Mouse (Mus musculus): ENCODE data around the gene Kif18b. TPM values are rescaled to one million over a fixed set of nuclear protein-coding genes. Genes with fewer than 3 reads are reported as not detected.

The Kif18b gene
- polyA plus RNA-seq, 1 experiment from 2014 or later: 6.4 TPM

GRCm38 (mm10) chr11:102956962-102957614 is 32.2 kb upstream of the Kif18b start:
- Histone ChIP-seq H3K27me3 (replicated peaks) (peaks cover 39% of the 10 kb centered on the region), H3K9me3 (replicated peaks) (no peaks in the 10 kb centered on the region), H3K4me2 (no peak overlapping the region), H3K36me3 (no peaks in the 10 kb centered on the region), H3K4me1 (replicated peaks) (peaks cover 13% of the 10 kb centered on the region), H3K4me3 (no peak overlapping the region), H3K27ac (ENCODE audit: poor library complexity, severe bottlenecking) (no peak overlapping the region), H3K9ac (no peak overlapping the region)
- no peak for ATAC-seq (ENCODE audit: insufficient number of reproducible peaks, low FRiP score)
- WGBS: 48% methylated on average over 16 of the region's 16 CpGs

DNA sequence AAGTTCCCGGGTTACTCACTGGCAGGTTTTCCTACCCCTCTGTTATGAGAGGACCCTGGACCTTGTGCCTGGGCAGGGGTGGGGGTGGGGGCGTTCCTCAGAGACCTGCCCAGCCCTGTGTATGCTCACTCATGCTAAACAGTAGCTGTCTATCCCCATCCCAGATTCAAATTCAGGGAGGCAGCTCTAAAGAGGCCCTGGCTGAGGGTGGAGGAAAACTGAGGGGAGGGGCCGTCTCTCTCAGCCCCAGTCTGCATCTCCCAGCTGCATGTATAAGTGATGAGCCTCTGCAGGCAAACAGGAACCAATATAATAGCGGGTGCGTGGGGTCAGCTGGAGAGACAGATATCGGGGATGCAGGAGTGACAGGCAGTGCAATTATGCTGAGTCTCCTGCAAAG is 28.0 kb upstream of the Kif18b start:
- Histone ChIP-seq H3K4me1 (replicated peaks) (peaks cover 20% of the 10 kb centered on the region), H3K4me2 (no peak overlapping the region), H3K36me3 (no peaks in the 10 kb centered on the region), H3K27ac (ENCODE audit: poor library complexity, severe bottlenecking) (no peak overlapping the region), H3K9ac (no peak overlapping the region), H3K9me3 (replicated peaks) (no peaks in the 10 kb centered on the region), H3K4me3 (no peak overlapping the region), H3K27me3 (replicated peaks) (peaks cover 73% of the 10 kb centered on the region)
- 41% methylated on average over 6 of the region's 6 CpGs for WGBS
- no peak for ATAC-seq (ENCODE audit: insufficient number of reproducible peaks, low FRiP score)

DNA sequence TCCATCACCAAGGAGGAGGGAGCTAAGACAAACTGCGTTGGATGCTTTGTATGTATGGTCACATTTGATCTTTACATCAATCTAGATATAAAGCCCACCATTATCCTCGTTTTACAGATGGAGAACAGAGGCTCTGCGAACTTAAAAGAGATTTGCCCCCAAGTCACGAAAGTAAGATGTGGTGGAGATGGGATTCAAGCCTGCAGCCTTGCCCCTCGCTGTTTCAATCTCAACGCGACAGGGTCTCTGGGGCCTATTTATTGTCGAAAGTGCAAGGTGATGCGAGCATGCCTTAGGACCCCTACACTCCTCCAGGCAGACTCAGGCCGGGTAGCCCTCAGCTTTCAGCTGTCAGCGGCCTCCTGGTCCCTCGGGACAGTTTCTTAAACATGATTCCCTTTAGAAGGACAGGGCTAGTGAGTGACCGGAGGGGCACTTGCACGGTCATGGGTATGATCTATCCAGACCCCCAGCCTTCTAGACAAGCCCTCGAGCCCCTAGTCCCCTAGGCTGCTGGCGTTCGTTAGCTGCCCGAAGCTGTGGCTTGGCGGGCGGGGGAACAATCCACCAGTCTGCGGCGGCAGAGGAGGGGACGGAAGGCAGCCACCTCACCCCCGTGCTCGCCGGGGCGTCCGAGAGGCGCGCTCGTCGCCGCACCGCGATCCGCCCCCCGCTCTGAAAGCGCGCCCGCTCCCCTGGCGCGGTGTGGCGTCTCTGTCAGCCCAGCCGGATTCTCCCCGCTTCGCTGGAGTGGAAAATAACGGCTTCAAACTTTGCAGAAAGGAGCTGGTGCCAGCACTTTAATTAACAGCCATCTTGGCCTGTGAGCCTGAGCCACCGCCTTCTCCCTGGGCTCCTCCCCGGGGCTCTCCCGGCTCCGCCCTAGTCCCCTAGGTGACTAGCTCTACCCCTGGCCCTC is 23.4 kb upstream of the Kif18b start:
- 2% methylated on average over 51 of the region's 51 CpGs for WGBS
- Histone ChIP-seq H3K27ac (ENCODE audit: poor library complexity, severe bottlenecking) (no peak overlapping the region), H3K4me2 (peak overlapping the region; percentile 89), H3K9ac (peak overlapping the region; percentile 74), H3K9me3 (replicated peaks) (no peaks in the 10 kb centered on the region), H3K4me1 (replicated peaks) (peaks cover 36% of the 10 kb centered on the region), H3K27me3 (replicated peaks) (peaks cover 99% of the 10 kb centered on the region), H3K4me3 (peak overlapping the region; percentile 63), H3K36me3 (no peaks in the 10 kb centered on the region)
- no peak for ATAC-seq (ENCODE audit: insufficient number of reproducible peaks, low FRiP score)

DNA sequence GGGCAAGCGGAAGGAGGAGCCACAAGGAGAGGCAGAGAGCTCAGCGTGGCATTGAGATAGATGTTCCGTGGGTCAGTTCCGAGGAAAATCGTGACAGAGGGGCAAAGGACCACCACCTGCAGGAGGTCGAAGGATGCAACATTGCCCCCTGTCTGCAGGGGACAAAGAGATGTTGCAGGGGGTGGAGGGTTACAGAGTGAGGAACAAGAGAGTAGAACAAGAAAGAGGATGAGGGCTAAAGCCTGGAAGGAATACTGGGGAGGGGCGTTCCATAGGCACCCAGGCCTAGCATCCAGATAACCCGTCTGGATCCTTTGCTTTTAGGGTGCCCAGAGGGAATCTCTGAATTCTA is 22.0 kb upstream of the Kif18b start:
- peak overlapping the region; percentile 73 for H3K4me2 ChIP-seq
- no peak overlapping the region for H3K9ac ChIP-seq
- 0 out of 2 replicates have a peak, but pooled peaks have one; percentile 4 for ATAC-seq (ENCODE audit: insufficient number of reproducible peaks, low FRiP score)
- peak overlapping the region; percentile 43 for H3K4me3 ChIP-seq
- no peaks in the 10 kb centered on the region for H3K36me3 ChIP-seq
- no peak overlapping the region for H3K27ac ChIP-seq (ENCODE audit: poor library complexity, severe bottlenecking)
- WGBS: 7% methylated on average over 8 of the region's 8 CpGs
- H3K9me3 ChIP-seq (replicated peaks): no peaks in the 10 kb centered on the region
- peaks cover 97% of the 10 kb centered on the region for H3K27me3 ChIP-seq (replicated peaks)
- H3K4me1 ChIP-seq (replicated peaks): peaks cover 36% of the 10 kb centered on the region

GRCm38 (mm10) chr11:102946265-102946991 is 21.5 kb upstream of the Kif18b start, which contains the start of gene C1ql1:
C1ql1 (minus strand) TSS chr11:102946688.
- Histone ChIP-seq H3K27me3 (replicated peaks) (peaks cover 91% of the 10 kb centered on the region), H3K4me2 (peak within 1 kb of the TSS; percentile 73), H3K36me3 (no peaks in the 10 kb centered on the region), H3K4me3 (peak within 1 kb of the TSS; percentile 43), H3K4me1 (replicated peaks) (peaks cover 36% of the 10 kb centered on the region), H3K9me3 (replicated peaks) (no peaks in the 10 kb centered on the region), H3K27ac (ENCODE audit: poor library complexity, severe bottlenecking) (no peak within 1 kb of the TSS), H3K9ac (peak within 1 kb of the TSS; percentile 52)
- 1% methylated on average over 87 of the region's 87 CpGs for WGBS
- peak; percentile 92 for ATAC-seq (ENCODE audit: insufficient number of reproducible peaks, low FRiP score)

GRCm38 (mm10) chr11:102945306-102946264 is 20.7 kb upstream of the Kif18b start:
- Histone ChIP-seq H3K36me3 (no peaks in the 10 kb centered on the region), H3K4me3 (peak overlapping the region; percentile 43), H3K27ac (ENCODE audit: poor library complexity, severe bottlenecking) (no peak overlapping the region), H3K9me3 (replicated peaks) (no peaks in the 10 kb centered on the region), H3K9ac (peak overlapping the region; percentile 52), H3K27me3 (replicated peaks) (peaks cover 83% of the 10 kb centered on the region), H3K4me2 (peak overlapping the region; percentile 73), H3K4me1 (replicated peaks) (peaks cover 39% of the 10 kb centered on the region)
- 3% methylated on average over 54 of the region's 54 CpGs for WGBS
- ATAC-seq (ENCODE audit: insufficient number of reproducible peaks, low FRiP score): no peak

DNA sequence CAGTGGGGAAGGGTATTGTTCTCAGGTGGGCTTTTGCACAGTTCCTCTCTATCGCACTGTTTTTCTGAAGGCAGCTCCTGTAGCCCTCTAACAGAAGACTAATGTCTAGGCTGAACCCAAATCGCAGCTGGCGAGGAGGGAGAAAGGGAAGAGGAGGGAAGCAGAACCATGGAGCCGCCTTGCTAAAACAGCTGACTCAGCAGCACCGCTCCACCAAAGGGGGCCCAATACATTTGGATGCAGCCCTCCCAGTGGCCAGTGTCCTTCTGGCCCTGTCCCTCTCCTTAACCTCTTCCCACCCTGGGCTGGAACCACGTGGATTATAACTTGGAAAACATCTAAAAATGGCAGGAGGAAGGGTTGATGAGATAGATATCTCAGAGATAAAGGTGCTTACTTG is 16.3 kb upstream of the Kif18b start:
- 60% methylated on average over 6 of the region's 6 CpGs for WGBS
- no peaks in the 10 kb centered on the region for H3K36me3 ChIP-seq
- no peak overlapping the region for H3K9ac ChIP-seq
- peaks cover 34% of the 10 kb centered on the region for H3K4me1 ChIP-seq (replicated peaks)
- H3K27ac ChIP-seq (ENCODE audit: poor library complexity, severe bottlenecking): no peak overlapping the region
- H3K4me2 ChIP-seq: no peak overlapping the region
- H3K27me3 ChIP-seq (replicated peaks): peaks cover 69% of the 10 kb centered on the region
- no peak for ATAC-seq (ENCODE audit: insufficient number of reproducible peaks, low FRiP score)
- H3K9me3 ChIP-seq (replicated peaks): no peaks in the 10 kb centered on the region
- no peak overlapping the region for H3K4me3 ChIP-seq

- Histone ChIP-seq H3K27me3 (replicated peaks) (peaks cover 55% of the 10 kb centered on the region), H3K27ac (ENCODE audit: poor library complexity, severe bottlenecking) (no peak overlapping the region), H3K4me3 (no peak overlapping the region), H3K4me2 (no peak overlapping the region), H3K9me3 (replicated peaks) (no peaks in the 10 kb centered on the region), H3K4me1 (replicated peaks) (peaks cover 18% of the 10 kb centered on the region), H3K36me3 (no peaks in the 10 kb centered on the region), H3K9ac (0 out of 2 replicates have a peak overlapping the region, but pooled peaks have one; percentile 27)
- no peak for ATAC-seq (ENCODE audit: insufficient number of reproducible peaks, low FRiP score)
- WGBS: 33% methylated on average over 13 of the region's 13 CpGs
Measured at GRCm38 (mm10) chr11:102939024-102939675, 14.2 kb upstream of the Kif18b start.

GRCm38 (mm10) chr11:102937529-102938182 is 12.7 kb upstream of the Kif18b start:
- Histone ChIP-seq H3K27ac (ENCODE audit: poor library complexity, severe bottlenecking) (no peak overlapping the region), H3K4me3 (no peak overlapping the region), H3K9ac (no peak overlapping the region), H3K4me1 (replicated peaks) (peaks cover 18% of the 10 kb centered on the region), H3K9me3 (replicated peaks) (no peaks in the 10 kb centered on the region), H3K36me3 (no peaks in the 10 kb centered on the region), H3K4me2 (no peak overlapping the region), H3K27me3 (replicated peaks) (peaks cover 40% of the 10 kb centered on the region)
- 57% methylated on average over 3 of the region's 3 CpGs for WGBS
- no peak for ATAC-seq (ENCODE audit: insufficient number of reproducible peaks, low FRiP score)
